Mouse (Mus musculus) brown adipose tissue, adult 24 weeks (tissue): ENCODE data around the gene Pawr. TPM values are rescaled to one million over a fixed set of nuclear protein-coding genes. Genes with fewer than 3 reads are reported as not detected.
"Not testable (repeated sequence)": the region's sequence is repeated elsewhere in the genome, so short reads cannot be mapped to it uniquely, and the experiment has no call there.

Experiments
- H3K27ac ChIP-seq: fragments of 200-500 bp; replicated peaks from 2 replicates; pipeline ENCODE4 v1.5.1; 2012; ENCODE audit warnings: low read depth, mild to moderate bottlenecking, low read length
- H3K4me1 ChIP-seq: fragments of 200-500 bp; 2 replicates; pipeline ENCODE4 v1.6.1; 2012; ENCODE audit warnings: low read length, mixed read lengths; ENCODE audit not compliant: control insufficient read depth, insufficient read depth, insufficient read length
- H3K4me3 ChIP-seq: fragments of 200-500 bp; 2 replicates; pipeline ENCODE4 v1.5.1; 2012; ENCODE audit warnings: low read depth, mild to moderate bottlenecking, low read length, moderate library complexity; ENCODE audit not compliant: insufficient read depth
- polyA plus RNA-seq: library from polyadenylated mRNA; stranded (reverse); fragments of >200 nt; gene quantifications from 2 replicates; pipeline ENCODE4 v1.2.4, GENCODE M21; 2012; ENCODE audit not compliant: missing spikeins, insufficient read depth, insufficient read length

The Pawr gene
- polyA plus RNA-seq, 1 experiment, result 1.2 TPM

GRCm38 (mm10) chr10:108335736-108336292 is 3.9 kb downstream of the Pawr start:
- no peak overlapping the region for H3K4me3 ChIP-seq
- no peak overlapping the region for H3K27ac ChIP-seq
- H3K4me1 ChIP-seq, result no peaks in the 10 kb centered on the region

- H3K4me1 ChIP-seq, result no peaks in the 10 kb centered on the region
- no peak overlapping the region for H3K27ac ChIP-seq
- no peak overlapping the region for H3K4me3 ChIP-seq
These were observed 4.7 kb downstream of the Pawr start for GRCm38 (mm10) chr10:108336581-108336980.

- no peak overlapping the region for H3K4me3 ChIP-seq
- no peak overlapping the region for H3K27ac ChIP-seq
- no peaks in the 10 kb centered on the region for H3K4me1 ChIP-seq
These were observed 6.4 kb downstream of the Pawr start for GRCm38 (mm10) chr10:108338055-108338961.

DNA sequence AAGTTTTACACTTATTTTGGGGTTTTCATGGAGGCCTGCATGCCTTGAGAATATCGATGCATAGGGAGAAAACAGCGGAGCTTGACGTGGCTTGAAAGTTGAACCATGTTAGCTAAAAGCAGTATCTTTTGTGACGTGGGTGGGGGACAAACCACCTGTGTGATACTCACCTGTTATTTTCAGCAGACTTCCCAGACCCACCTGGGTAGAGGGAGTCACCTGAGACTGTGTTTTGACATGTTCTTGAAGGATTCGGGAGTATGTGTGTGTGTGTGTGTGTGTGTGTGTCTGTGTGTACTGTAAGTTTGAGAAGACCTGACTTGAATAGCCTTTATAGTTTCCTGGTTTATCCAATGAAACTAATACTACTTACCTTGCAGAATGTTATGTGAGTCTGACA is 7.2 kb downstream of the Pawr start:
- Histone ChIP-seq H3K4me3 (no peak overlapping the region), H3K27ac (no peak overlapping the region), H3K4me1 (no peaks in the 10 kb centered on the region)

- Histone ChIP-seq H3K27ac (no peak overlapping the region), H3K4me1 (no peaks in the 10 kb centered on the region)
These were observed 8.0 kb downstream of the Pawr start for GRCm38 (mm10) chr10:108339872-108340271.

DNA sequence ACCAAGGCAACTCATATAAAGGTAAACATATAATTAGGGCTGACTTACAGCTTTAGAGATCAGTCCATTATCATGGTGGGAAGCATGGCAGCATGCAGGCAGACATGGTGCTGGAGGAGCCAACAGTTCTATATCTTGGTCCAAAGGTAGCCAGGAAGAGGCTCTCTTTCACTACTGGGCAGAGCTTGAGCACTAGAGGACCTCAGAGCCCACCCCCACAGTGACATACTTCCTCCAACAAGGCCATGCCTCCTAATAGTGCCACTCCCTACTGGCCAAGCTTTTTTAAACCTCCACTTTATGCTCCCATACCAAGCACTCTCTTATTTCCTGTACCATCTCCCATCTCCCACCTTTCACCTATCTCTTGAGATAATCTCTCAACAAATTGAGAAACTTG is 11.8 kb downstream of the Pawr start:
- H3K27ac ChIP-seq, result no peak overlapping the region
- H3K4me3 ChIP-seq, result no peak overlapping the region

More at GRCm38 (mm10) chr10:108339872-108340271, 8.0 kb downstream of the Pawr start:
- H3K4me3 ChIP-seq, result no peak overlapping the region

GRCm38 (mm10) chr10:108345123-108345522 is 13.2 kb downstream of the Pawr start:
- no peaks in the 10 kb centered on the region for H3K4me1 ChIP-seq
- no peak overlapping the region for H3K27ac ChIP-seq
- no peak overlapping the region for H3K4me3 ChIP-seq

More for the DNA sequence above, 11.8 kb downstream of the Pawr start:
- H3K4me1 ChIP-seq, result no peaks in the 10 kb centered on the region

- not testable (repeated sequence) for H3K4me3 ChIP-seq, H3K4me1 ChIP-seq
These were observed 14.4 kb downstream of the Pawr start for GRCm38 (mm10) chr10:108346301-108346700.

GRCm38 (mm10) chr10:108350125-108351070 is 18.5 kb downstream of the Pawr start:
- Histone ChIP-seq H3K4me3 (no peak overlapping the region), H3K4me1 (no peaks in the 10 kb centered on the region), H3K27ac (no peak overlapping the region)

More at GRCm38 (mm10) chr10:108346301-108346700, 14.4 kb downstream of the Pawr start:
- not testable (repeated sequence) for H3K27ac ChIP-seq

DNA sequence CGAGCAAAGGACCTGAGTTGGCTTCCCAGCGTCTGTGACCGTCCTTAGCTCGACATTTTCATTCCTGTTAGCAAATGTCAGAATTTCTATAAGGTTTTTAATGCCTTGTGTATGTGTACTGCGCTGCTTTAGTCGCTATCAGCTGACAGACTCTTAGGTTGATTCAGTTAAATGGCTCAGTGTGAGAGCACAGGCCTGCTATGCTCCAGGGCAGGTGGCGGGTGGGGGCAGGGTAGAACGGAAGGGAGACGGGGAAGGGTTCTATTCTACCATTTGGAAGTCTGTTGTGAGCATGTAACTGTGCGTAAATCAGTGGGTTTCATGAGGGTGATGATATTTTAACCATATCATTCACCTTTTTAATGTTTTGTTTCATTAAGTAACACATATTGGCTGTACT is 21.0 kb downstream of the Pawr start:
- H3K27ac ChIP-seq, result no peak overlapping the region

DNA sequence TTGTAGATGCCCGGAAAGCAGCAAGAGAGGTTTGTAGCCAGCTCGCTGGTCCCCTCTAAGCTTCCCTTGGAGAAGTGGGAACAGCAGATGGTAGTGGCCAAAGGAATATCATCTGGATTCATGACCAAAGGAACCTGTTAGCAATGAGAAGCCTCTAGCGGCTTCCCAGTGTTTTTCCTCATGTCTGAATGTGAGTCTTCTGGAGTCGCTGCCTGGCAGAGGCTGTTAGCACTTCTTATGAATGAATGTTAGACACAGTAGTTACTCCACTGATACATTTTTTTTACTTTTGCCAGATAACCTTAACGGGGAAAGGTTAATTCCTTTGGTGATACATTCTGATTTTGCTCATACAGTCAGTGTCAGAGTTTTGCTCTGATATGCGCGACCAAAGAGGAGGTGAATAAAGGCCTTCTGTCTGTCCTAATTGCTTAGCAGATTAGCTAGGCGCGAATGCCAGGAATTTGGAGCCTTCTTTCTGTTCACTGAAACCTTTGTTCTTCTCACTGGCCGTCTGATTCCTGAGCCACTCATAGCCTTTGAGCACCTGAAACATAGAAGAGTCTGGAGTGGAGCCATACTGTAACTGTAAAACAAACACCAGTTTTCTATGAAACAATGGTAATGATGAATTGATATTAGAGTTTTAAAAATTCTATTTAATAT is 22.9 kb downstream of the Pawr start:
- no peak overlapping the region for H3K27ac ChIP-seq
- H3K4me1 ChIP-seq, result no peaks in the 10 kb centered on the region
- H3K4me3 ChIP-seq, result no peak overlapping the region

More for the DNA sequence above, 21.0 kb downstream of the Pawr start:
- Histone ChIP-seq H3K4me3 (no peak overlapping the region), H3K4me1 (no peaks in the 10 kb centered on the region)

DNA sequence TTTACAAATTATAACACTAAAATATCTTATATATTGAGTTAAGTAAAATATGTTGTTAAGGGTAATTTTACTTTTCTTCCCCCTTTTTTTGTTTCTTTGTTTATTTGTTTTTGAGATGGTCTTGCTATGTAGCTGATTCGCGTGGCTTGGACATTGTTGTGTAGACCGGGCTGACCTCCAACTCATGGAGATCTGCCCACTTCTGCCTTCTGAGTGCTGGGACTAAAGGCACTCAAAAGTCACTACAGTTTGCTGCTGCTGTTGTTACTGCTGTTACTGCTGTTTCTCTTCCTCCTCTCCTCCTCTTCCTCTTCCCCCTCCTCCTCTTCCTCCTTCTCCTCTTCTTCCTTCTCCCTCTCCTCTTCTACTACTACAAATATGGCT is 23.5 kb downstream of the Pawr start:
- no peaks in the 10 kb centered on the region for H3K4me1 ChIP-seq
- H3K4me3 ChIP-seq, result no peak overlapping the region
- H3K27ac ChIP-seq, result no peak overlapping the region

- H3K4me3 ChIP-seq, result no peak overlapping the region
- H3K4me1 ChIP-seq, result no peaks in the 10 kb centered on the region
These were observed 24.8 kb downstream of the Pawr start for GRCm38 (mm10) chr10:108356601-108357187.

GRCm38 (mm10) chr10:108359974-108360373 is 28.1 kb downstream of the Pawr start:
- H3K27ac ChIP-seq, result no peak overlapping the region
- no peak overlapping the region for H3K4me3 ChIP-seq
- no peaks in the 10 kb centered on the region for H3K4me1 ChIP-seq

More at GRCm38 (mm10) chr10:108356601-108357187, 24.8 kb downstream of the Pawr start:
- H3K27ac ChIP-seq, result no peak overlapping the region
